ENCODE assay signal across 30 mouse cellular contexts in the genomic region with DNA sequence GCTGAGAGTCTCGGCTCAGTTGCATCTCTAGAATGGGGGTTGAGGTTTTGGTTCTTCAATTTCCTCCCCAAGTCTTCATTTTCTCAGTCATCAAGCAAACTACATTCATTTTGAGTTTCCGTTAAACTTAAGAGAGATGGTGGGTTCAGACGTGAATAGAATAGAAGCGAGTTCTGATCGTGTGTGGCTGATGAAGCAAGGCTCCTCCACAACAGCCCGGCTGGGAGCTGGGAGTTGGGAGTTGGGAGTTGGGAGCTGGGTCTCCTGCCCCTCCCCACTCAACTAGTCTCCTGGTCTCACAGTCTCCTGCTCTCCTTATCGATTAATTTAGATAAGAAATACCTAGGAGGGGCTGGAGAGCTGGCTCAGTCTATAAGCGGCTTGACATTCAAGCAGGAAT. TPM values are rescaled to one million over a fixed set of nuclear protein-coding genes. Genes with fewer than 3 reads are reported as not detected.
DNase-seq lines count a peak whose midpoint lies in the region; ATAC-seq lines count a peak whose summit lies in the region.
"Had no signal": no experiment of that assay in that cellular context is flagged by ENCODE, and none has a peak within 500 bp of the region (broad histone marks: within the 10 kb centered on the region; RNA-seq: fewer than 3 reads in every experiment).

No protein-coding gene starts in this region.

- H3K9ac ChIP-seq in hindbrain, embryonic 14.5 days: no peak overlapping the region
- no peak overlapping the region for H3K9ac ChIP-seq in hindbrain, embryonic 11.5 days (ENCODE audit: low read depth, low read length)
- no peak overlapping the region for H3K9ac ChIP-seq in neural tube, embryonic 13.5 days
- no peak overlapping the region for H3K9ac ChIP-seq in forebrain, embryonic 14.5 days (ENCODE audit: low read length)
- H3K9ac ChIP-seq: embryonic facial prominence, embryonic 15.5 days; heart, embryonic 12.5 days; liver, embryonic 12.5 days; liver, postnatal 0 days had no signal

- WGBS in hindbrain, embryonic 14.5 days: 60% methylated on average over 8 of the region's 8 CpGs
- 67% methylated on average over 8 of the region's 8 CpGs for WGBS in hindbrain, embryonic 11.5 days
- WGBS in neural tube, embryonic 13.5 days: 71% methylated on average over 8 of the region's 8 CpGs
- 22% methylated on average over 8 of the region's 8 CpGs for WGBS in forebrain, embryonic 14.5 days
- 70% methylated on average over 8 of the region's 8 CpGs for WGBS in embryonic facial prominence, embryonic 10.5 days

- no peaks in the 10 kb centered on the region for H3K9me3 ChIP-seq in hindbrain, embryonic 14.5 days (ENCODE audit: control insufficient read depth, low read length)
- no peaks in the 10 kb centered on the region for H3K9me3 ChIP-seq in hindbrain, embryonic 11.5 days (ENCODE audit: control insufficient read depth, low read length)
- no peaks in the 10 kb centered on the region for H3K9me3 ChIP-seq in neural tube, embryonic 13.5 days
- H3K9me3 ChIP-seq in forebrain, embryonic 14.5 days (replicated peaks; ENCODE audit: control insufficient read depth, low read length): no peaks in the 10 kb centered on the region
- no peaks in the 10 kb centered on the region for H3K9me3 ChIP-seq in embryonic facial prominence, embryonic 10.5 days
- H3K9me3 ChIP-seq: embryonic facial prominence, embryonic 15.5 days; heart, embryonic 12.5 days; liver, embryonic 12.5 days had no signal

- no peak for ATAC-seq in hindbrain, embryonic 14.5 days (ENCODE audit: low FRiP score)
- ATAC-seq in hindbrain, embryonic 11.5 days (ENCODE audit: low FRiP score): no peak
- no peak for ATAC-seq in neural tube, embryonic 13.5 days (ENCODE audit: low read depth)
- peak; percentile 64 for ATAC-seq in forebrain, embryonic 14.5 days
- ATAC-seq: CD4-positive, CD25-positive, alpha-beta regulatory T cell, adult 4 months; liver, embryonic 12.5 days; liver, postnatal 0 days had no signal

- no peaks in the 10 kb centered on the region for H3K27me3 ChIP-seq in hindbrain, embryonic 14.5 days (ENCODE audit: control insufficient read depth, insufficient read depth, low read length)
- no peaks in the 10 kb centered on the region for H3K27me3 ChIP-seq in hindbrain, embryonic 11.5 days (ENCODE audit: control insufficient read depth, insufficient read depth, low read length)
- no peaks in the 10 kb centered on the region for H3K27me3 ChIP-seq in neural tube, embryonic 13.5 days
- H3K27me3 ChIP-seq in forebrain, embryonic 14.5 days (replicated peaks; ENCODE audit: control insufficient read depth, insufficient read depth, low read length): no peaks in the 10 kb centered on the region
- no peaks in the 10 kb centered on the region for H3K27me3 ChIP-seq in embryonic facial prominence, embryonic 10.5 days (replicated peaks; ENCODE audit: low read depth, poor library complexity, severe bottlenecking)
- H3K27me3 ChIP-seq: embryonic facial prominence, embryonic 15.5 days; heart, embryonic 12.5 days; liver, embryonic 12.5 days had no signal

- DNase-seq in hindbrain, embryonic 14.5 days (ENCODE audit: low spot score): no peak
- no peak for DNase-seq in hindbrain, embryonic 11.5 days (ENCODE audit: low spot score)
- DNase-seq in neural tube, embryonic 10.5 days (ENCODE audit: extremely low spot score, low spot score): no peak
- peak; percentile 38 for DNase-seq in forebrain, embryonic 14.5 days (ENCODE audit: low spot score)
- DNase-seq in testis, postnatal 14 days (ENCODE audit: low spot score): no peak
- no peak for DNase-seq in embryonic facial prominence, embryonic 10.5 days (ENCODE audit: low spot score)
- DNase-seq: adrenal gland, postnatal 14 days; cerebellum, adult 18-20 months; cerebellum, postnatal 10 days; gastrocnemius, postnatal 25 days; heart, adult 18-20 months; heart, postnatal 4 days; kidney, adult 2 months; kidney, postnatal 36 days; layer of hippocampus, postnatal 36 days; left cerebral cortex, postnatal 4 days; liver, postnatal 0 days; lung, postnatal 36 days; spleen, adult 18-20 months; thymus, adult 18-20 months; thymus, postnatal 4 days had no signal

- H3K36me3 ChIP-seq in hindbrain, embryonic 14.5 days (replicated peaks; ENCODE audit: control insufficient read depth, insufficient read depth): no peaks in the 10 kb centered on the region
- H3K36me3 ChIP-seq in hindbrain, embryonic 11.5 days (ENCODE audit: control insufficient read depth, insufficient read depth, low read length): no peaks in the 10 kb centered on the region
- no peaks in the 10 kb centered on the region for H3K36me3 ChIP-seq in neural tube, embryonic 13.5 days
- H3K36me3 ChIP-seq in forebrain, embryonic 14.5 days (ENCODE audit: control insufficient read depth, insufficient read depth, low read length): no peaks in the 10 kb centered on the region
- H3K36me3 ChIP-seq in embryonic facial prominence, embryonic 10.5 days (replicated peaks): no peaks in the 10 kb centered on the region
- H3K36me3 ChIP-seq: embryonic facial prominence, embryonic 15.5 days; heart, embryonic 12.5 days; liver, embryonic 12.5 days had no signal

- peak overlapping the region; percentile 4; the same call in 1 of the 2 replicates for H3K27ac ChIP-seq in hindbrain, embryonic 14.5 days
- H3K27ac ChIP-seq in hindbrain, embryonic 11.5 days (ENCODE audit: low read depth, low read length): no peak overlapping the region
- 0 out of 2 replicates have a peak overlapping the region, but pooled peaks have one; percentile 13 for H3K27ac ChIP-seq in neural tube, embryonic 13.5 days (replicated peaks)
- H3K27ac ChIP-seq in forebrain, embryonic 14.5 days (ENCODE audit: low read depth, low read length): no peak overlapping the region
- no peak overlapping the region for H3K27ac ChIP-seq in embryonic facial prominence, embryonic 10.5 days (replicated peaks)
- H3K27ac ChIP-seq: embryonic facial prominence, embryonic 15.5 days; liver, embryonic 12.5 days had no signal

- no peak overlapping the region for H3K4me3 ChIP-seq in hindbrain, embryonic 14.5 days (replicated peaks; ENCODE audit: low read length)
- no peak overlapping the region for H3K4me3 ChIP-seq in hindbrain, embryonic 11.5 days (ENCODE audit: low read depth, low read length)
- no peak overlapping the region for H3K4me3 ChIP-seq in neural tube, embryonic 13.5 days
- H3K4me3 ChIP-seq in forebrain, embryonic 14.5 days (ENCODE audit: low read depth, low read length): no peak overlapping the region
- no peak overlapping the region for H3K4me3 ChIP-seq in embryonic facial prominence, embryonic 10.5 days
- H3K4me3 ChIP-seq: embryonic facial prominence, embryonic 15.5 days; heart, embryonic 12.5 days; liver, embryonic 12.5 days; myocyte had no signal

- no peak overlapping the region for H3K4me2 ChIP-seq in hindbrain, embryonic 14.5 days (replicated peaks)
- no peak overlapping the region for H3K4me2 ChIP-seq in hindbrain, embryonic 11.5 days (replicated peaks; ENCODE audit: low read depth, low read length)
- no peak overlapping the region for H3K4me2 ChIP-seq in neural tube, embryonic 13.5 days
- H3K4me2 ChIP-seq in forebrain, embryonic 14.5 days (ENCODE audit: low read length): no peak overlapping the region
- H3K4me2 ChIP-seq: embryonic facial prominence, embryonic 15.5 days; heart, embryonic 12.5 days; liver, embryonic 12.5 days; midbrain, embryonic 11.5 days had no signal

- no peaks in the 10 kb centered on the region for H3K4me1 ChIP-seq in hindbrain, embryonic 14.5 days (replicated peaks; ENCODE audit: control insufficient read depth, insufficient read depth, low read length)
- H3K4me1 ChIP-seq in hindbrain, embryonic 11.5 days (replicated peaks; ENCODE audit: control insufficient read depth, insufficient read depth, low read length): no peaks in the 10 kb centered on the region
- no peaks in the 10 kb centered on the region for H3K4me1 ChIP-seq in neural tube, embryonic 13.5 days (replicated peaks)
- H3K4me1 ChIP-seq in forebrain, embryonic 14.5 days (ENCODE audit: control insufficient read depth, insufficient read depth, low read length): peaks cover 3% of the 10 kb centered on the region; the same call in 1 of the 2 replicates
- H3K4me1 ChIP-seq in embryonic facial prominence, embryonic 10.5 days: no peaks in the 10 kb centered on the region
- H3K4me1 ChIP-seq: embryonic facial prominence, embryonic 15.5 days; heart, embryonic 12.5 days; liver, embryonic 12.5 days had no signal

RNA-seq across cellular contexts. Expression of a gene that starts 25.3 kb away (rescaled TPM):
- polyA plus RNA-seq in hindbrain, embryonic 14.5 days (2014; fragmentation: Nextera tagmentation; extraction: Ambion mirVana): 1.1 and 1.4 TPM in 2 replicates
- polyA plus RNA-seq in hindbrain, embryonic 11.5 days (2014; fragmentation: Nextera tagmentation; extraction: Ambion mirVana): 0.11 and 0.14 TPM in 2 replicates
- polyA plus RNA-seq in neural tube, embryonic 13.5 days (2015; fragmentation: Nextera tagmentation; extraction: Ambion mirVana): 1.1 and 1.2 TPM in 2 replicates
- 0.66 and 0.79 TPM in 2 replicates for polyA plus RNA-seq in forebrain, embryonic 14.5 days (2014; fragmentation: Nextera tagmentation; extraction: Ambion mirVana)
- not detected in 2 replicates for polyA plus RNA-seq in embryonic facial prominence, embryonic 10.5 days (2016; fragmentation: Nextera tagmentation; extraction: Ambion mirVana)
- polyA plus RNA-seq: CD4-positive, CD25-positive, alpha-beta regulatory T cell, adult 4 months; myocyte had no signal

RNA-seq across cellular contexts. Expression of a gene that starts 44.0 kb away (rescaled TPM):
- 135 and 149 TPM in 2 replicates for polyA plus RNA-seq in hindbrain, embryonic 14.5 days (2014; fragmentation: Nextera tagmentation; extraction: Ambion mirVana)
- 17.8 and 22.3 TPM in 2 replicates for polyA plus RNA-seq in hindbrain, embryonic 11.5 days (2014; fragmentation: Nextera tagmentation; extraction: Ambion mirVana)
- polyA plus RNA-seq in neural tube, embryonic 13.5 days (2015; fragmentation: Nextera tagmentation; extraction: Ambion mirVana): 52.9 and 60.9 TPM in 2 replicates
- polyA plus RNA-seq in forebrain, embryonic 14.5 days (2014; fragmentation: Nextera tagmentation; extraction: Ambion mirVana): 29.4 and 39.3 TPM in 2 replicates
- polyA plus RNA-seq in embryonic facial prominence, embryonic 10.5 days (2016; fragmentation: Nextera tagmentation; extraction: Ambion mirVana): 3.2 and 3.6 TPM in 2 replicates

RNA-seq across cellular contexts. Expression of a gene that starts 58.6 kb away (rescaled TPM):
- 0.93 and 1.0 TPM in 2 replicates for polyA plus RNA-seq in hindbrain, embryonic 14.5 days (2014; fragmentation: Nextera tagmentation; extraction: Ambion mirVana)
- 0.07 and 0.19 TPM in 2 replicates for polyA plus RNA-seq in hindbrain, embryonic 11.5 days (2014; fragmentation: Nextera tagmentation; extraction: Ambion mirVana)
- 0.68 and 1.0 TPM in 2 replicates for polyA plus RNA-seq in neural tube, embryonic 13.5 days (2015; fragmentation: Nextera tagmentation; extraction: Ambion mirVana)
- 0.33 and 0.42 TPM in 2 replicates for polyA plus RNA-seq in forebrain, embryonic 14.5 days (2014; fragmentation: Nextera tagmentation; extraction: Ambion mirVana)
- 0.05 TPM in 2 replicates for polyA plus RNA-seq in embryonic facial prominence, embryonic 10.5 days (2016; fragmentation: Nextera tagmentation; extraction: Ambion mirVana)
- polyA plus RNA-seq: embryonic facial prominence, embryonic 15.5 days; heart, embryonic 12.5 days; heart, postnatal 0 days; limb, embryonic 14.5 days; liver, postnatal 0 days; myocyte had no signal

Comparison
In these comparisons a context has a peak if more than half of its experiments do, and no peak if none do; other contexts are left out.
1. H3K27ac ChIP-seq: peak in hindbrain, embryonic 14.5 days (single experiment) and neural tube, embryonic 13.5 days (single experiment); none in hindbrain, embryonic 11.5 days (single experiment), forebrain, embryonic 14.5 days (single experiment) and embryonic facial prominence, embryonic 10.5 days (single experiment).